9 mouse cellular contexts compared by ENCODE assay signal in the genomic region with DNA sequence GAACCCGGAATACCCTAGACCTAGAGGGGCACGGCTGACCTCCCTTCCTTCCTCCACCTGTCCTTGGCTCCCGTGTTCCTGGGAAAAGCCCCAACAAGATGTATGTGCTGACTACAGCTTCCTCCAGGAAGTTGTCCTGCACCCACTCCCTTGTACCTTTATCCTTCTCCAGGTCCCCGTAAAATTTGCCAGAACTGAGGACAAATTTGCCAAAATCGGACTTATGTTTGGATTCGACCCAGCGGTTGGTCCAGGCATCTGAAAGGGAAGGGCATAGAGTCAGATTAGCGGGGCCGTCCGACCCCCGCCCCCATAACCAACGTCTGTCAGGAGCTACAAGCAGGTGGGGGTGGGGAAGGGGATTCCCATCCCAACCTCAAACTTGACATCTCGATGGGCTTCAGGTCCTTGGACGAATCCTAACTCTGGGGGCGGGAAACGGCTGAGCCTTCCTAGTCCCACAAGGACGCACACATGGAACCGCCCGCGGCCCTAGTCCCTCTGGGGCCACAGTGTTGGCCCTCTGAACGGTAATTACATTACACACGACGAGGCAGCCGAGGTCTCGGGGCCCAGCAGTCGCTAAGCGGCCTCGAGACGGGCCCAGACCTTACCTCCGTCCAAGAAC. TPM values are rescaled to one million over a fixed set of nuclear protein-coding genes. Genes with fewer than 3 reads are reported as not detected.
DNase-seq lines count a peak whose midpoint lies in the region; ATAC-seq lines count a peak whose summit lies in the region.
"Had no signal": no experiment of that assay in that cellular context is flagged by ENCODE, and none has a peak within 500 bp of the region (broad histone marks: within the 10 kb centered on the region; RNA-seq: fewer than 3 reads in every experiment).

No protein-coding gene starts in this region.

- peaks cover 43% of the 10 kb centered on the region for H3K36me3 ChIP-seq in hindbrain, embryonic 14.5 days (replicated peaks; ENCODE audit: control insufficient read depth, insufficient read depth)
- peaks cover 32% of the 10 kb centered on the region for H3K36me3 ChIP-seq in midbrain, embryonic 15.5 days (replicated peaks)

- H3K9ac ChIP-seq in hindbrain, embryonic 14.5 days, result peak overlapping the region; percentile 99
- peak overlapping the region; percentile 99 for H3K9ac ChIP-seq in midbrain, embryonic 15.5 days

- H3K9me3 ChIP-seq in hindbrain, embryonic 14.5 days (ENCODE audit: control insufficient read depth, low read length), result no peaks in the 10 kb centered on the region
- H3K9me3 ChIP-seq in midbrain, embryonic 15.5 days, result no peaks in the 10 kb centered on the region

- no peak; the same call in 1 of the 2 replicates for ATAC-seq in hindbrain, embryonic 14.5 days (ENCODE audit: low FRiP score)
- no peak; the same call in none of the 2 replicates for ATAC-seq in midbrain, embryonic 15.5 days (replicated peaks)

- H3K4me1 ChIP-seq in hindbrain, embryonic 14.5 days (replicated peaks; ENCODE audit: control insufficient read depth, insufficient read depth, low read length), result peaks cover 16% of the 10 kb centered on the region
- H3K4me1 ChIP-seq in midbrain, embryonic 15.5 days, result peaks cover 32% of the 10 kb centered on the region

- peak overlapping the region; percentile 98 for H3K4me3 ChIP-seq in hindbrain, embryonic 14.5 days (replicated peaks; ENCODE audit: low read length)
- peak overlapping the region; percentile 97 for H3K4me3 ChIP-seq in midbrain, embryonic 15.5 days

- intact Hi-C loops in left cerebral cortex, postnatal 36 days (cut with DNase I), result no loop called here

- H3K27me3 ChIP-seq in hindbrain, embryonic 14.5 days (ENCODE audit: control insufficient read depth, insufficient read depth, low read length), result no peaks in the 10 kb centered on the region
- H3K27me3 ChIP-seq in midbrain, embryonic 15.5 days (replicated peaks), result no peaks in the 10 kb centered on the region
- H3K27me3 ChIP-seq: Patski had no signal

- H3K4me2 ChIP-seq in hindbrain, embryonic 14.5 days (replicated peaks), result peak overlapping the region; percentile 94
- peak overlapping the region; percentile 65 for H3K4me2 ChIP-seq in midbrain, embryonic 15.5 days

- peak; percentile 94 for DNase-seq in heart, adult 11 months
- no peak for DNase-seq in heart, adult 9 months (ENCODE audit: low spot score in 2 of 2)
- peak; percentile 9 for DNase-seq in thymus, postnatal 0 days (ENCODE audit: low spot score)
- no peak for DNase-seq in thymus, postnatal 25 days
- DNase-seq in hindbrain, embryonic 14.5 days (ENCODE audit: low spot score), result no peak
- DNase-seq in left cerebral cortex, postnatal 36 days (ENCODE audit: low spot score in 2 of 2), result no peak
- DNase-seq in yolk sac, embryonic 10.5 days (ENCODE audit: low spot score), result no peak

- WGBS in hindbrain, embryonic 14.5 days, result under 1% methylated on average over 30 of the region's 30 CpGs
- WGBS in midbrain, embryonic 15.5 days, result under 1% methylated on average over 30 of the region's 30 CpGs

- H3K27ac ChIP-seq in hindbrain, embryonic 14.5 days, result peak overlapping the region; percentile 92
- peak overlapping the region; percentile 90 for H3K27ac ChIP-seq in midbrain, embryonic 15.5 days

RNA-seq across cellular contexts. Expression of a gene that starts 0.5 kb away (rescaled TPM):
- polyA plus RNA-seq in thymus, postnatal 0 days (2015; fragmentation: Nextera tagmentation; extraction: Ambion mirVana), result 383 and 479 TPM in 2 replicates
- polyA plus RNA-seq in hindbrain, embryonic 14.5 days (2014; fragmentation: Nextera tagmentation; extraction: Ambion mirVana), result 574 and 709 TPM in 2 replicates
- 669 and 673 TPM in 2 replicates for polyA plus RNA-seq in midbrain, embryonic 15.5 days (2015; fragmentation: Nextera tagmentation; extraction: Ambion mirVana)
- 100 to 1,000 TPM; 435 to 511 TPM for total RNA-seq in left cerebral cortex, postnatal 36 days (2021)

RNA-seq across cellular contexts. Expression of a gene that starts 5.7 kb away (rescaled TPM):
- polyA plus RNA-seq in thymus, postnatal 0 days (2015; fragmentation: Nextera tagmentation; extraction: Ambion mirVana), result 120 and 141 TPM in 2 replicates
- 75.7 and 81.1 TPM in 2 replicates for polyA plus RNA-seq in hindbrain, embryonic 14.5 days (2014; fragmentation: Nextera tagmentation; extraction: Ambion mirVana)
- 88.2 and 91.7 TPM in 2 replicates for polyA plus RNA-seq in midbrain, embryonic 15.5 days (2015; fragmentation: Nextera tagmentation; extraction: Ambion mirVana)
- 10 to 100 TPM; 77.9 to 78.8 TPM for total RNA-seq in left cerebral cortex, postnatal 36 days (2021)

RNA-seq across cellular contexts. Expression of a gene that starts 10.6 kb away (rescaled TPM):
- 92.4 and 93.1 TPM in 2 replicates for polyA plus RNA-seq in thymus, postnatal 0 days (2015; fragmentation: Nextera tagmentation; extraction: Ambion mirVana)
- 87.8 and 93.4 TPM in 2 replicates for polyA plus RNA-seq in hindbrain, embryonic 14.5 days (2014; fragmentation: Nextera tagmentation; extraction: Ambion mirVana)
- 126 and 127 TPM in 2 replicates for polyA plus RNA-seq in midbrain, embryonic 15.5 days (2015; fragmentation: Nextera tagmentation; extraction: Ambion mirVana)
- total RNA-seq in left cerebral cortex, postnatal 36 days (2021), result 10 to 100 TPM; 46.2 to 47.8 TPM

RNA-seq across cellular contexts. Expression of a gene that starts 14.9 kb away (rescaled TPM):
- 56.4 and 57.4 TPM in 2 replicates for polyA plus RNA-seq in thymus, postnatal 0 days (2015; fragmentation: Nextera tagmentation; extraction: Ambion mirVana)
- polyA plus RNA-seq in hindbrain, embryonic 14.5 days (2014; fragmentation: Nextera tagmentation; extraction: Ambion mirVana), result 35.0 and 37.4 TPM in 2 replicates
- polyA plus RNA-seq in midbrain, embryonic 15.5 days (2015; fragmentation: Nextera tagmentation; extraction: Ambion mirVana), result 35.5 and 36.1 TPM in 2 replicates
- 10 to 100 TPM; 26.3 to 26.9 TPM for total RNA-seq in left cerebral cortex, postnatal 36 days (2021)

RNA-seq across cellular contexts. Expression of a gene that starts 23.6 kb away (rescaled TPM):
- polyA plus RNA-seq in thymus, postnatal 0 days (2015; fragmentation: Nextera tagmentation; extraction: Ambion mirVana), result 4.0 and 4.4 TPM in 2 replicates
- polyA plus RNA-seq in hindbrain, embryonic 14.5 days (2014; fragmentation: Nextera tagmentation; extraction: Ambion mirVana), result 13.5 and 14.6 TPM in 2 replicates
- 12.3 and 13.4 TPM in 2 replicates for polyA plus RNA-seq in midbrain, embryonic 15.5 days (2015; fragmentation: Nextera tagmentation; extraction: Ambion mirVana)
- total RNA-seq in left cerebral cortex, postnatal 36 days (2021), result 10 to 100 TPM; 10.3 to 10.9 TPM

Comparison
In these comparisons a context has a peak if more than half of its experiments do, and no peak if none do; other contexts are left out.
1. DNase-seq: peak in heart, adult 11 months (single experiment) and thymus, postnatal 0 days (single experiment); none in heart, adult 9 months (0 of 2), thymus, postnatal 25 days (single experiment), hindbrain, embryonic 14.5 days (single experiment), left cerebral cortex, postnatal 36 days (0 of 2) and yolk sac, embryonic 10.5 days (single experiment).